Mouse (Mus musculus) ovary, adult 18-20 months (tissue): ENCODE results near the gene Olfr1350.
"Not testable (repeated sequence)": the region's sequence is repeated elsewhere in the genome, so short reads cannot be mapped to it uniquely, and the experiment has no call there.

Source experiments
- DNase-seq: peaks from one replicate; pipeline ENCODE4 v3.0.0; 2022; ENCODE audit warnings: low spot score, mixed read lengths

The Olfr1350 gene

GRCm38 (mm10) chr7:6564541-6564940, at the start of gene Olfr1350:
Gene Olfr1350 (plus strand): TSS chr7:6564841.
- no peak for DNase-seq

- DNase-seq = no peak
Observed at GRCm38 (mm10) chr7:6521666-6522065, 43.0 kb upstream of the Olfr1350 start.

- no peak for DNase-seq
Observed at GRCm38 (mm10) chr7:6522850-6523249, 41.8 kb upstream of the Olfr1350 start, which contains the start of gene Olfr1349. Gene Olfr1349 (minus strand): TSS chr7:6522950.

GRCm38 (mm10) chr7:6525001-6525400, 39.6 kb upstream of the Olfr1350 start:
- no peak for DNase-seq

- no peak for DNase-seq
Observed at GRCm38 (mm10) chr7:6526141-6526540, 38.5 kb upstream of the Olfr1350 start.

GRCm38 (mm10) chr7:6586096-6586759, 21.6 kb downstream of the Olfr1350 start:
- no peak for DNase-seq

GRCm38 (mm10) chr7:6588766-6589165, 24.1 kb downstream of the Olfr1350 start:
- not testable (repeated sequence) for DNase-seq

GRCm38 (mm10) chr7:6603331-6603730, 38.7 kb downstream of the Olfr1350 start:
- no peak for DNase-seq
